Mouse (Mus musculus): Measurements from ENCODE around the gene Bcat1. TPM values are rescaled to one million over a fixed set of nuclear protein-coding genes. Genes with fewer than 3 reads are reported as not detected.

Gene Bcat1
- polyA plus RNA-seq, 1 experiment: 19.5 TPM

DNA sequence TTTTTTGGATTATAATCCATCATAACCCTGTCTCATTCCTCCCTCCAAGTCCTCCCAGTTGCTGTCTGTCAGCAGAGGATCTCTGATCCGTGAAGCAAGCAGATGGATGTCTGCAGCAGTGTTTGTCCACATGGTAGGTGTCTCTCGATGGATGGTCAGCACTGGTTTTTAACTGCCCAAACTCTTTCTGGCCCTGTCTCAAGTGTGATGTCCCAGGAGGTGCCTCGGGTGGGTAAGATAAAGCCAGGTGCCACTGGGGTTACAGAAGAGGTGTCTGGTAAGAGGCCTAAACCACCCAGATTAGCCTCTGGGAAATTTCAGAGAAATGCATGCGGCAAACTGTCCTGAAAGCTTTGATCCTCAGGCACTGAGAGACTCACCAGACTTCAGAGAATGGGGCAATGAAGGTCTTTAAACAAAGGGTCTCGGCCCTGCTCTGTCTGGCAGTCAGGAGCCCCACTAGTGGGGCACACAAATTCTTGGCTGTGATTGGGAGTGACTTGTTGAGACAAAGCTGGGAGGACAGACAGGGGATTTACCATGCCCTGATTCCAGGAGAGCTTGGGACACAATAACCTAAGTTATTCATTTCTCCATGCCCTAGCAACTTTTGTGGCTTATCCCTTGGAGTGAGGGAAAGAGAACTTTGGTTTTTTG lies 12.6 kb downstream of the Bcat1 start:
- Histone ChIP-seq H3K4me1 (ENCODE audit: control insufficient read depth, insufficient read depth, low read length) (no peaks in the 10 kb centered on the region), H3K27ac (ENCODE audit: insufficient read depth, low read length) (no peak overlapping the region), H3K4me3 (ENCODE audit: insufficient read depth, low read length) (no peak overlapping the region)
- TF ChIP-seq POLR2A (IDR thresholded peaks at IDR 0.05; ENCODE audit: extremely low read depth, insufficient read depth, low read length): no peak
- TF ChIP-seq CTCF (IDR thresholded peaks at IDR 0.05; ENCODE audit: extremely low read depth, insufficient read depth, low read length): no peak

DNA sequence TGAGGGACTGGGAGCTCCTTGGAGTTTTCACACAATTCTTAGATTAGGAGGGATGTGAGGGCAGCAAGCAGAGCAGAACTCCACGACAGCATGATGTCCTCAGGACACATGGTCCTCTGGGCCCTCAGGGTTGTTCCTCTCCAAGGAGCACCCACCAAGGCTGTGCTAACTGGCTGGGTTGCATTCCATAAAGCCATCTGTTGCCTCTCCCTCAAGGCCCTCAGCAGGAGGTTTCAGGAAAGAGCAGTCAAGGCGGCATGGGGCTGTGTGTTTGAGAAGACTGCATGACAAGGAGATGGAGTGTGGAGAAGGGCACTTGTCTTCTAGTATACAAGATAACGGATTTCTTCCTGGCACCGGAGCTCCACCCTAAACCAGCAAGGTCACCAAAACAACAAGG lies 13.2 kb downstream of the Bcat1 start:
- Histone ChIP-seq H3K4me1 (ENCODE audit: control insufficient read depth, insufficient read depth, low read length) (no peaks in the 10 kb centered on the region), H3K4me3 (ENCODE audit: insufficient read depth, low read length) (no peak overlapping the region), H3K27ac (ENCODE audit: insufficient read depth, low read length) (no peak overlapping the region)
- TF ChIP-seq POLR2A (IDR thresholded peaks at IDR 0.05; ENCODE audit: extremely low read depth, insufficient read depth, low read length) (no peak), CTCF (IDR thresholded peaks at IDR 0.05; ENCODE audit: extremely low read depth, insufficient read depth, low read length) (no peak)

DNA sequence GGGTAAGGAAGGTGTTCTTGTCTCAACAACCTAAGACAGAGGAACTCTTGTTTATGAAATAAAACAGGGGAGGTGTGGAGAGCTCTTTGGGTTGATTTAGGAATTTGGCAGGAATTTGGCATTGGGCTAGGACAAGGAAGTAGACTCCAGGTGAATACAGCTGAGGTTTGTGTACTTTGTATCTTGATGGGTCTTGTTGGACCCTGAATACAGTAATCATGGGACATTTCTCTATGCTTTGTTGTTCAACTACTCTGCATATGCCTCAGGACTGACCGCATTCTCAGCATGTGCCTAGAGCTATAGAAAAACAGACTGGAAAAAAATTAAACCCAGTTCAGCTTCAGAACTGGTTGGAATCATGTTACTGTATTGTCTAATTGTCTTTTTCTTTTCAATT lies 14.6 kb downstream of the Bcat1 start:
- H3K4me1 ChIP-seq (ENCODE audit: control insufficient read depth, insufficient read depth, low read length): no peaks in the 10 kb centered on the region
- no peak for TF ChIP-seq CTCF (IDR thresholded peaks at IDR 0.05; ENCODE audit: extremely low read depth, insufficient read depth, low read length)
- no peak for TF ChIP-seq POLR2A (IDR thresholded peaks at IDR 0.05; ENCODE audit: extremely low read depth, insufficient read depth, low read length)
- H3K27ac ChIP-seq (ENCODE audit: insufficient read depth, low read length): no peak overlapping the region
- H3K4me3 ChIP-seq (ENCODE audit: insufficient read depth, low read length): no peak overlapping the region

- Histone ChIP-seq H3K4me1 (ENCODE audit: control insufficient read depth, insufficient read depth, low read length) (no peaks in the 10 kb centered on the region), H3K4me3 (ENCODE audit: insufficient read depth, low read length) (no peak overlapping the region), H3K27ac (ENCODE audit: insufficient read depth, low read length) (no peak overlapping the region)
- no peak for TF ChIP-seq CTCF (IDR thresholded peaks at IDR 0.05; ENCODE audit: extremely low read depth, insufficient read depth, low read length)
- TF ChIP-seq POLR2A (IDR thresholded peaks at IDR 0.05; ENCODE audit: extremely low read depth, insufficient read depth, low read length): no peak
Observed at GRCm38 (mm10) chr6:145056102-145056501, 19.9 kb downstream of the Bcat1 start.

DNA sequence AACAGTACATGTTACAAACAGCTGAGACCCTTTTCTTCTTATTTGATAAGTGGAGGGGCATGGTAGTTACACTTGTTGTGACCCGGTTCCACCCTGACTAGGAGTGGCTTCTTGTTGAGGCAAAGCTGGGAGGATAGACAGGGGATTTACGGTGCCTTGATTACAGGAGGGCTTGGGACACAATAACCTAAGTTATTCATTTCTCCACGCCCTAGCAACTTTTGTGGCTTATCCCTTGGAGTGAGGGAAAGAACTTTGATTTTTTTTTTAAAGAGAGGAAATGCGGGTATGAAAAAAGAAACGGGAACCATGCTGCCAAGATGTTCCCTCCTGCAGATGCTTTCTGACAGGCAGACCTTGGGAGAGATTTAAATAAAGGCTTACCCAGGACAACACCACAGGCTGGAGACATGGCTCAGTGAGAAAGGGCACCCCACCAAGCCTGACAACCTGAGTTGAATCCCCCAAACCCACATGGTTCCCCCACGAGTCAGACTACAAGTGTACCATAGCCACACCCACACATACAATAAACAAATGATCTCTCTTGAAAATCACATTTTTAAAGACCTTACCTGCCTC lies 20.6 kb downstream of the Bcat1 start:
- H3K27ac ChIP-seq (ENCODE audit: insufficient read depth, low read length): no peak overlapping the region
- no peak for TF ChIP-seq POLR2A (IDR thresholded peaks at IDR 0.05; ENCODE audit: extremely low read depth, insufficient read depth, low read length)
- TF ChIP-seq CTCF (IDR thresholded peaks at IDR 0.05; ENCODE audit: extremely low read depth, insufficient read depth, low read length): no peak

GRCm38 (mm10) chr6:145052669-145053068 lies 23.3 kb downstream of the Bcat1 start:
- Histone ChIP-seq H3K4me1 (ENCODE audit: control insufficient read depth, insufficient read depth, low read length) (no peaks in the 10 kb centered on the region), H3K4me3 (ENCODE audit: insufficient read depth, low read length) (no peak overlapping the region), H3K27ac (ENCODE audit: insufficient read depth, low read length) (no peak overlapping the region)
- no peak for TF ChIP-seq POLR2A (IDR thresholded peaks at IDR 0.05; ENCODE audit: extremely low read depth, insufficient read depth, low read length)
- no peak for TF ChIP-seq CTCF (IDR thresholded peaks at IDR 0.05; ENCODE audit: extremely low read depth, insufficient read depth, low read length)

More for the DNA sequence above, 20.6 kb downstream of the Bcat1 start:
- Histone ChIP-seq H3K4me3 (ENCODE audit: insufficient read depth, low read length) (no peak overlapping the region), H3K4me1 (ENCODE audit: control insufficient read depth, insufficient read depth, low read length) (no peaks in the 10 kb centered on the region)

GRCm38 (mm10) chr6:145050899-145051298 lies 25.1 kb downstream of the Bcat1 start:
- no peak for TF ChIP-seq CTCF (IDR thresholded peaks at IDR 0.05; ENCODE audit: extremely low read depth, insufficient read depth, low read length)
- no peak for TF ChIP-seq POLR2A (IDR thresholded peaks at IDR 0.05; ENCODE audit: extremely low read depth, insufficient read depth, low read length)
- H3K4me1 ChIP-seq (ENCODE audit: control insufficient read depth, insufficient read depth, low read length): no peaks in the 10 kb centered on the region
- no peak overlapping the region for H3K4me3 ChIP-seq (ENCODE audit: insufficient read depth, low read length)
- no peak overlapping the region for H3K27ac ChIP-seq (ENCODE audit: insufficient read depth, low read length)

DNA sequence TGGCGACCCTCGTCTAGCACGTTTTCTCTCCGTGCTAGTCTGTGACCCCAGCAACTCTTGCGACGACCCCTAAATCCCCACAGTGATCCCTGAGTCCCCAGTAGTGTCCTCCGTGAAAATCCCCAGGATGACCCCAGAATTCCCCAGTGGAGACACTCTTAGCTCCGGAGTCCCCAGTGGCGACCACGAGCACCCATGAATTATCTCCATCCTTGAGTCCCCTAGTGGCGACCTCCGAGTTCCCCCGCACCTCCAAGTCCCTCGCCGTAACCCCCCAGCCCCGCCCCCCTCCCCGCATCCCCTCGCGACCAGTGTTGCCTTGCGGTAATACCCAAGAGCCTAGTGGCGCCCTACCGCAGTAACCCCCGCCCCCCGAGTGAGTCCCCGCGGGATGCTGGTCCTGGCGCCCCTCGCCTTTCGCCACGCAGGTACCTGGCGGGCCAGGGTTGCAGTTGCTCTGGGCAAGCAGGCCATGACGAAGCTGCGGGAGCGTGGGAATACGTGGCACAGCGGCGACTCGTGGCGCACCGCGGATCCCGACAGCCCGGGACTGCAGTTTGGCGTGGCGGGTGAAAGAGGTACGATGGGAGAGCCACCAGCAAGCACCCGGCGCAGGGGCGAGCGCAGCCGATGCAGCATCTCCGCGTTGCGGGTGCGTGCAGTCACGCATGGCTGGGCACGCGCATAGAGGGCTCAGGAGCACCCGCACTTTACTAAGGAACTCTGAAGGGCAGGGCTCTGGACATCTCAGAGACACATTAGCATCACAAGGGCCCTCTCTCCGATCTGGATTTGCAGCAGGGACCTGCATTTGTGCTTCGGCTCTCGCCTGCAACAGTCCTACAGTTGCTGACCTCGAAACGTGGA lies 27.6 kb downstream of the Bcat1 start:
- peak overlapping the region; percentile 72 for H3K4me3 ChIP-seq (ENCODE audit: insufficient read depth, low read length)
- peak overlapping the region; percentile 21; the same call in 1 of the 2 replicates for H3K27ac ChIP-seq (ENCODE audit: insufficient read depth, low read length)
- H3K4me1 ChIP-seq (ENCODE audit: control insufficient read depth, insufficient read depth, low read length): no peaks in the 10 kb centered on the region
- TF ChIP-seq CTCF (IDR thresholded peaks at IDR 0.05; ENCODE audit: extremely low read depth, insufficient read depth, low read length) (no peak), POLR2A (IDR thresholded peaks at IDR 0.05; ENCODE audit: extremely low read depth, insufficient read depth, low read length) (peak; percentile 49; the same call in 1 of the 2 replicates)

GRCm38 (mm10) chr6:145047445-145047857 lies 28.5 kb downstream of the Bcat1 start:
- no peaks in the 10 kb centered on the region for H3K4me1 ChIP-seq (ENCODE audit: control insufficient read depth, insufficient read depth, low read length)
- H3K27ac ChIP-seq (ENCODE audit: insufficient read depth, low read length): no peak overlapping the region
- H3K4me3 ChIP-seq (ENCODE audit: insufficient read depth, low read length): peak overlapping the region; percentile 72
- TF ChIP-seq CTCF (IDR thresholded peaks at IDR 0.05; ENCODE audit: extremely low read depth, insufficient read depth, low read length) (no peak), POLR2A (IDR thresholded peaks at IDR 0.05; ENCODE audit: extremely low read depth, insufficient read depth, low read length) (peak; percentile 43; the same call in 1 of the 2 replicates)

Measured in cortical plate, adult 2 months (tissue).